8 mouse cellular contexts compared by ENCODE assay signal in genomic region chr7:73555918-73556580, GRCm38 (mm10). TPM values are rescaled to one million over a fixed set of nuclear protein-coding genes. Genes with fewer than 3 reads are reported as not detected.
DNase-seq lines count a peak whose midpoint lies in the region; ATAC-seq and TF ChIP-seq lines count a peak whose summit lies in the region.

No protein-coding gene starts in this region.

- WGBS in heart, embryonic 12.5 days = 5% methylated on average over 4 of the region's 4 CpGs
- 14% methylated on average over 4 of the region's 4 CpGs for WGBS in forebrain, embryonic 13.5 days
- WGBS in liver, embryonic 16.5 days (ENCODE audit: insufficient replicate concordance) = 8% methylated on average over 4 of the region's 4 CpGs

- H3K9ac ChIP-seq in heart, embryonic 12.5 days = no peak overlapping the region
- H3K9ac ChIP-seq in forebrain, embryonic 13.5 days = peak overlapping the region; percentile 100
- H3K9ac ChIP-seq in liver, embryonic 16.5 days (ENCODE audit: low read depth, low read length) = no peak overlapping the region; the same call in 1 of the 2 replicates

- H3ac ChIP-seq in C2C12 (ENCODE audit: control insufficient read depth, insufficient read length, low read depth) = no peak overlapping the region

- no peak overlapping the region for H3K27ac ChIP-seq in heart, embryonic 12.5 days (ENCODE audit: poor library complexity, severe bottlenecking)
- H3K27ac ChIP-seq in forebrain, embryonic 13.5 days = no peak overlapping the region
- no peak overlapping the region for H3K27ac ChIP-seq in liver, embryonic 16.5 days (ENCODE audit: low read length)

- H3K4me3 ChIP-seq in heart, embryonic 12.5 days = peak overlapping the region; percentile 99; the same call in 1 of the 2 replicates
- H3K4me3 ChIP-seq in C2C12 (ENCODE audit: insufficient read depth, poor library complexity, severe bottlenecking) = peak overlapping the region; percentile 78
- peak overlapping the region; percentile 100 for H3K4me3 ChIP-seq in forebrain, embryonic 13.5 days
- peak overlapping the region; percentile 36; the same call in 1 of the 2 replicates for H3K4me3 ChIP-seq in liver, embryonic 16.5 days (ENCODE audit: low read depth, low read length)

- H3K9me3 ChIP-seq in heart, embryonic 12.5 days (replicated peaks) = no peaks in the 10 kb centered on the region
- H3K9me3 ChIP-seq in forebrain, embryonic 13.5 days (replicated peaks) = no peaks in the 10 kb centered on the region
- H3K9me3 ChIP-seq in liver, embryonic 16.5 days (replicated peaks; ENCODE audit: control insufficient read depth, low read length) = no peaks in the 10 kb centered on the region

- H3K79me2 ChIP-seq in C2C12 (ENCODE audit: control insufficient read depth, insufficient read depth) = peaks cover 79% of the 10 kb centered on the region

- no peak for ATAC-seq in heart, embryonic 12.5 days (ENCODE audit: insufficient number of reproducible peaks, low FRiP score)
- no peak for ATAC-seq in forebrain, embryonic 13.5 days
- no peak for ATAC-seq in liver, embryonic 16.5 days (ENCODE audit: low read depth)

- peaks cover 10% of the 10 kb centered on the region for H3K4me1 ChIP-seq in heart, embryonic 12.5 days (replicated peaks)
- peaks cover 19% of the 10 kb centered on the region for H3K4me1 ChIP-seq in forebrain, embryonic 13.5 days
- H3K4me1 ChIP-seq in liver, embryonic 16.5 days (ENCODE audit: control insufficient read depth, low read depth, low read length) = peaks cover 20% of the 10 kb centered on the region

- H3K36me3 ChIP-seq in heart, embryonic 12.5 days = peaks cover 4% of the 10 kb centered on the region; the same call in 1 of the 2 replicates
- peaks cover 39% of the 10 kb centered on the region for H3K36me3 ChIP-seq in C2C12 (ENCODE audit: control insufficient read depth, insufficient read depth)
- H3K36me3 ChIP-seq in forebrain, embryonic 13.5 days (ENCODE audit: poor library complexity, severe bottlenecking) = no peaks in the 10 kb centered on the region
- H3K36me3 ChIP-seq in liver, embryonic 16.5 days (ENCODE audit: control insufficient read depth, insufficient read depth) = peaks cover 5% of the 10 kb centered on the region; the same call in 1 of the 2 replicates

- H3K79me3 ChIP-seq in C2C12 (ENCODE audit: low read depth) = peaks cover 67% of the 10 kb centered on the region

- no peaks in the 10 kb centered on the region for H3K27me3 ChIP-seq in heart, embryonic 12.5 days (replicated peaks)
- H3K27me3 ChIP-seq in C2C12 (ENCODE audit: control insufficient read depth, insufficient read depth, insufficient read length) = no peaks in the 10 kb centered on the region
- H3K27me3 ChIP-seq in forebrain, embryonic 13.5 days = no peaks in the 10 kb centered on the region
- no peaks in the 10 kb centered on the region for H3K27me3 ChIP-seq in liver, embryonic 16.5 days (ENCODE audit: control insufficient read depth, insufficient read depth, low read depth, low read length)

- DNase-seq in heart, adult 18-20 months = no peak
- no peak for DNase-seq in left cerebral cortex, adult 9 months (ENCODE audit: low spot score in 2 of 2)
- DNase-seq in spleen, postnatal 36 days (ENCODE audit: low spot score in 2 of 2) = no peak
- no peak for DNase-seq in kidney, adult 18-20 months

- no peak for TF ChIP-seq CTCF in C2C12 (IDR thresholded peaks at IDR 0.05; ENCODE audit: control insufficient read depth, insufficient read depth, insufficient read length)

- no peak overlapping the region for H3K4me2 ChIP-seq in heart, embryonic 12.5 days
- peak overlapping the region; percentile 52 for H3K4me2 ChIP-seq in forebrain, embryonic 13.5 days
- peak overlapping the region; percentile 37; the same call in 1 of the 2 replicates for H3K4me2 ChIP-seq in liver, embryonic 16.5 days (ENCODE audit: low read depth, low read length)

TF ChIP-seq in C2C12, 6 proteins besides CTCF, POLR2A, EP300 and RAD21:
- TF ChIP-seq MAX (IDR thresholded peaks at IDR 0.05) (no peak), MYOG (IDR thresholded peaks at IDR 0.05; ENCODE audit: control insufficient read depth, extremely low read depth, insufficient read length) (no peak), MYOD1 (IDR thresholded peaks at IDR 0.05; ENCODE audit: control insufficient read depth, insufficient read length, low read depth) (no peak), FOSL1 (IDR thresholded peaks at IDR 0.05; ENCODE audit: insufficient read depth, low read length, poor library complexity, severe bottlenecking) (no peak), CEBPB (IDR thresholded peaks at IDR 0.05; ENCODE audit: low read depth) (no peak), USF1 (IDR thresholded peaks at IDR 0.05; ENCODE audit: low read depth) (no peak)

RNA-seq across cellular contexts. Expression of gene Chd2, which starts 14.4 kb away (rescaled TPM):
- polyA plus RNA-seq in heart, embryonic 12.5 days (2016; fragmentation: Nextera tagmentation; extraction: Ambion mirVana) = 48.5 and 50.4 TPM in 2 replicates
- 10 to 100 TPM; 28.2 to 38.8 TPM for total RNA-seq in heart, adult 18-20 months (2021)
- 5.8 TPM for polyA plus RNA-seq in C2C12 (2012; fragmentation: generic; extraction: Trizol)
- 62.8 TPM in 2 replicates for polyA plus RNA-seq in forebrain, embryonic 13.5 days (2015; fragmentation: Nextera tagmentation; extraction: Ambion mirVana)
- polyA plus RNA-seq in liver, embryonic 16.5 days (2015; fragmentation: Nextera tagmentation; extraction: Ambion mirVana) = 24.7 and 26.1 TPM in 2 replicates

Comparison
In these comparisons a context has a peak if more than half of its experiments do, and no peak if none do; other contexts are left out.
1. H3K4me3 ChIP-seq: peak in every context shown above with its lines; median percentile 100 in forebrain, embryonic 13.5 days; 99 in heart, embryonic 12.5 days; 78 in C2C12; 36 in liver, embryonic 16.5 days.